Mouse (Mus musculus): ENCODE measurements around the gene Ugt1a1.

Ugt1a1 gene

DNA sequence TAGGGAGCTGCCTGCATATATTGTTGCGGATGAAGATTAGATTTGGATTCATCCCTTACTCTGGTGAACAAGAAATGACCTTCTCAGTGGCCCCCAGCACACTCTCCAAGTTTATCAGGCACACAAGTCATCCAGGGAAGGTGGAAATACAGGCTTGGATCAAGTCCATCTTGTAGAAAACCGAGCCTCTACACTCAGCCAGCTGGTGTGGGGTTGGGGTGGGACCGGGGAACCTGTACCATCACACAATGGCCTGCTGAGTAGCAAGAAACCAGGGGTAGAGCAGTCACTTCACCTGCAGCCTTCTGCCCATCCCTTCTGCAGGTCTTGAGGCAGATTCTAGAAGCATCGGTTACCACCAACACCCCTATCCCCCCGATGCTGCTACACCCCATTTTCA lies 22.9 kb downstream of the Ugt1a1 start:
- DNase-seq (ENCODE audit: low spot score in 2 of 2), result no peak

DNA sequence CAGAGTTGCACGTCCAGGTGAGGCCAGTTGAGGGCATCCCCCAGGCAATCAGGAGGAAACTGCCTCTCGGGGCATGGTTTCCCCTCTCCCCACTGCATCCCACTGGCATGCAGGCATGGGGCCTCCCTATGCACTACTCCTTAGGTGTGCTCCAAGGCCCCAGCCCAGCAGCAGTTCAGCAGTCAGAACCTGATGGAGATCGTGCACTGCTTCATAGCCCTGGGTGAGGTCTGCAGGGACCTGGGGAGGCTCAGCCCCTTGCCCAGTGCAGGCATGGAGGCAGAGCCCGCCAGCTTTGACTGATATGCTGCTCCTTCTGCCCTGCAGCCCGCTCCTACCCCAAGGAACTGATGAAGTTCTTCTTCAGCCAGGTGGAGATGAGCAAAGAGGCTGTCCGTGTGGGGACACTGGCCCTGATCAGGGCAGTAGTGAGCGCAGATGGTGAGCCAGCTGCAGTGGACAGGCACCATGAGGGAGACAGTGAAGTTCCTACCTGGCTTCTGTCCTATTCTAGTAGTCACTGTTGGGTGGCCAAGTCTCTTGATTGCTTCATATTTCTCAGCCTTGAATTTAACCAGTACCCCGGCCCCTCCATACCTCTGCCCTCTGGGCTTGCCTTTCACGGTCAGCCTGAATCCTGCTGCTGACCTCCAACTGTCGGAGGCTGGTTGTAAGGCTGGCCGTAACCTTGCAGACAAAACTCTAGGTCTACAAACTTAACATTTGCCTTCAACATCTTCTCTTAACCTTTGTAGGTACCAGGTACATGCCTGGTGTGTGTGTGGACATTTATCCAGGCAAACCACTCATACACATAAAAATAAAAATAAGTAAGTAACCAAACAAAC lies 23.5 kb downstream of the Ugt1a1 start:
- no peak for DNase-seq (ENCODE audit: low spot score in 2 of 2)

DNA sequence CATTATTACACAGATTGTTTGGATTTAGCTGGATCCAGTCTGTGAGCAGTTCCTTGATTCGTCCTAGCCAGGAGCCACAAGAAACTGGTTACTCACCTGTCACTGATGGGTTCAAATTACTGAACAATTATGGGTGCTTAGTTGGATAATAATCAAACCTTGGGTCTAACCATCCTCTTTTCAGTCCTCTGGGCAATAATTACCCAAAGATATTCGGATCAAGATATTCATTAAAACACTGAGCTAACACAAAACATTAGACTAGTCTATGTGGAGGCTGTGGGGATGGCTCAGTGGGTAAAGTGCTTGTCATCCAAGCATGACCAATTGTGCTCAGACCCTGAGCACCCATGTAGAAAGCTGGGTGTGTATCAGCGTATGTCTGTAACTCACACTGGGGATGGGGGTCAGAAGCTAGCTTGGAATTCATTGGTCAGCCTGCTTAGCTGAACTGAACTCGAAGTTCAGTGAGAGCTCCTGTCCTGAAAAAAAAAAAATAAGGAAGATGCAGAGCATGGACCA lies 24.2 kb downstream of the Ugt1a1 start:
- no peak for DNase-seq (ENCODE audit: low spot score in 2 of 2)

- DNase-seq (ENCODE audit: low spot score in 2 of 2), result no peak
Measured at GRCm38 (mm10) chr1:88237311-88237710, 25.6 kb downstream of the Ugt1a1 start.

DNA sequence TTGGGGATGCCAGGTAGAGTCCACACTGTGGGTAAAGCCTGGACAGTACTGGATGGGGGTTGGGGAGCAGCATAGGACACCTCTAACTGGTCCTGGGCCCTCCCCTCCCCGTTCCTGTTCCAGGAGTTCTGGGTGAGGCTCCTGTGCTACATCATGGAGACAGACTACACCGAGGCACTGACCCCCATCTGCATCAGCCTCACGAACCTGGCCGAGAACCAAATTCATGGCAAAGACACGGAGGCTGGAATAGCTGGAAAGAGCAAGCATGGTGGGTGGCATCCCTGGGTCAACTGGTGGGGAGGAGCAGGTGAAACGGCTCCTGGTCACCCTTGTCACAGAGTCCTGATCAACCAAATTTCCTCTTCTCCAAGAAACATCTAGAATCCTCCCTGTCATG lies 27.0 kb downstream of the Ugt1a1 start:
- no peak for DNase-seq (ENCODE audit: low spot score in 2 of 2)

DNA sequence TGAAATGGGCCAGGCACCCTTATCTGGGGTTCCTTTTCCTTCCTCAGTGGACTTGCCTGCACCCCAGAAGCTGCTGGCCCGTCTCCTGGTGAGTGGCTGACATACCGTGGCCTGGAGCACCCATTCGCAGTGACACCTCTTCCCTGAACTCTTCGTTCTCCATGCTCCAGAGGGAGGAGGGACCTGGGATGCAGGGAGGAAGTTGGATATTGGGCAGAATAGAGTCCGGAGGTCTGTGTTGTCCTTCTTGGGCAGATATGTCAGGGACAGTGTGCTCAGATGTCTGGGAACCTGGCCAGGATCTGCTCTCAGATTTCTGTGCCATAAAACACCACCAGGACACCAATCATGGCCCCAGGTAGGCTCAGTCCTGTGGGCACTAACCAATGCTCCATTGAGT lies 28.3 kb downstream of the Ugt1a1 start:
- DNase-seq (ENCODE audit: low spot score in 2 of 2), result no peak

DNA sequence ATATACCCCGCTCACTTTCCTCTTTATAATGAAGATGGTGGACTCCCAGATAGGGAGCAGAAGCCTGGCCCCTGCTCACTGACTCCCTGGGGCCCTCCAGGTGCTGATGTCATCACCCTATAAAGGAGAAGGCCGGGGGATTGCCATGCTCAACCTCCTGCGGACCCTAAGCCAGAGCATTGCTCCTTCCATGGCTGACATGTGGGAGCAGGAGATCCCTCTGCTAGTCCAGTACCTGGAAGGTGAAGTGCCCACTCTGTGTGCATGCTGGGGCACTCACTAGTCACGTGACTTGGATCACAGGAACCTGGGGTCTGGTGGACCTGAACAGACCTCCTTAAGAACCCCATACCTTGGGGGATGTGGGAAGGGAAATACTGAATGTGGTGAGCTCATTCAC lies 28.8 kb downstream of the Ugt1a1 start:
- no peak for DNase-seq (ENCODE audit: low spot score in 2 of 2)

GRCm38 (mm10) chr1:88243861-88244260 lies 32.1 kb downstream of the Ugt1a1 start:
- DNase-seq (ENCODE audit: low spot score in 2 of 2), result no peak

GRCm38 (mm10) chr1:88245881-88246280 lies 34.1 kb downstream of the Ugt1a1 start:
- DNase-seq (ENCODE audit: low spot score in 2 of 2), result no peak

DNA sequence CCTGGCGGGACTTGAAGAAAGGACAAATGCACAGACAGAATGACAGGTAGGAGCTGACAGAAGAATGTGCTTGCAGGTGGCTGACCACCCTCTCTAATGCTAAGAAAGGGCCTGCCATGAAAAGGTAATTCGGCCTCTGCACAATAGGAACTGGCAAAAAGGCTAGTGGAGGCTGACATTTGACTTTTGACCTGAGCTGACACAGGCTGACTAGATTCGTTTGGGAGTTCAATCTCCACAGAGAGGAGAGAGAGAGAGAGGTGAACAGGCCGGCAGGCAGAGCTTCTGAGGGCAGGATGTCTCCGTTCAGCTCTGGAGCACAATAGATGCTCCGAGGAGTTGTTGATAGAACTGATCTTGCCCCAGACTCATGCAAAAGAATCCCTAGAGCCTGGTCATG lies 34.6 kb downstream of the Ugt1a1 start:
- DNase-seq (ENCODE audit: low spot score in 2 of 2), result no peak

GRCm38 (mm10) chr1:88247660-88248059 lies 35.9 kb downstream of the Ugt1a1 start:
- no peak for DNase-seq (ENCODE audit: low spot score in 2 of 2)

DNA sequence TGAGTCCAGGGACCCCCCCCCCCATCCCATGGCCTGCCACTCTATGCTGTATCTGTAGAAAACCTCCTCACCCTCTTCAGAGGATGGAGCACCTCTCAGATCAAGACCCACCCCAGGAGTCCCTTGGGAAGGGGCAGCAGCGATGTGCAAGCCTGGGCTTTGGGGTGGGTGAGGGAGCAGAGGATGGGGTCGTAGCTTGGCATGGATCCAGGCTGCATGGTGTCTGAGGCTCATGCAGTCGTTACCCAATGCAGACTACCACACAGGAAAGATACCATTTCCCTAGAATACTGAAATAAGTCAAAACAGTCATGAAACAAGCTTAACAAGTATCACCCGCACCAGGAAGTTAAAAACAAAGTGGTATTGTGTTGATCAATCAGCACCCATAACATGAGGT lies 36.9 kb downstream of the Ugt1a1 start:
- no peak for DNase-seq (ENCODE audit: low spot score in 2 of 2)

DNA sequence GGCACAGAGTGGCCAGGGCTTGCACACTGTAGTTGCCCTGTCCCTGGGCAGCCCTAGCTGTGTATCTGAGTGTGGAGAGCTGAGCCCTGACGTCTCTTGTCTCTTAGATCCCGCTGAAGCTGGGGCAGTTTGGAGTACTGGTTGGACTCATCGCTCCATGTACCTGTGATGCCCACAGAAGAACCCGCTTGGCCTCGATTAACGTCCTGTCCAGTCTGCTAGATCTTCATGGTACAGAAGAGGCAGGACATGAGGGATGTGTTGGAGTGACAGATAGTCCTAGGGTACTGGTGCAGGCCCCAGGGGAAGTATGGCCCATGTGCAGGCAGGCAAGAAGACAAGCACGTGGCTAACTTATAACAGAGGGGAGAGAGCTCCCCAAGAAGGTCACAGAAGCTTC lies 37.8 kb downstream of the Ugt1a1 start:
- no peak for DNase-seq (ENCODE audit: low spot score in 2 of 2)

GRCm38 (mm10) chr1:88250023-88250422 lies 38.3 kb downstream of the Ugt1a1 start:
- DNase-seq (ENCODE audit: low spot score in 2 of 2), result no peak

DNA sequence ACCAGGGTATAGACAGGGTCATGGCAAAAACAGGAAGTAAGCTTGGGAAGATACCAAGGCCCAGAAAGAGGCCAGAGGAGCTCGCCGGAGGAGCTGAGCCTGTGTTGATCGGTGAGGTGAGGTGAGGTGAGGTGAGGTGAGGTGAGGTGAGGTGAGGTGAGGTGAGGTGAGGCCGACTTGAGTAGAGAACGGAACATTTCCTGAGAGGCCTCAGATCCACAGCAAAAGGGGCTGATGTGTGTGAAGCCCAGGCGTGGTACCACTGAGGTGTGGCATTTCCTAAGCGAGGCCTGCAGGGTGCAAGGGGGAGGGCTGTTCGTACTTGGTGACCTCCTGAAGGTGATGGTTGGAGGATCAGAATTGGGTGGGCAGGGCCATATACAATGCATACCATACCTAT lies 41.3 kb downstream of the Ugt1a1 start:
- no peak for DNase-seq (ENCODE audit: low spot score in 2 of 2)

DNA sequence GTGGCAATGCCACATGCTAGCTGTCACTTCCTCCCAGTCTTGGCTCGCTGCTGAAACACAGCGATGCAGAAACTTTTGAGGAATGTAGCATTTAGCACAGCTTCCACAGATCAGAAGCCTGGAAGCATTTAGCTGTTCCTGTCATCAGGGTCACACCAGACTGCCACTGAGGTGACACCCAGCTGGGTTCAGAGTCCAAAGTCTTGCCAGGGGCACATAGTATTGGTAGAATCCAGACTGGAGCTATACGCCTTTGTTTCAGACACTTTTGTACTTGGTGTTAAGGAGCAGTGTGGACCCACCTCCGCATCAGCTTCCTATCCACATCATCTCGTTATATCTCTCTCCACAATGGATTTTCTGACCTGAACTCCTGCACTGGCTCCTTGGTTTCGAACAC lies 41.8 kb downstream of the Ugt1a1 start:
- no peak for DNase-seq (ENCODE audit: low spot score in 2 of 2)

- no peak for DNase-seq (ENCODE audit: low spot score in 2 of 2)
Measured at GRCm38 (mm10) chr1:88254793-88255465, 43.2 kb downstream of the Ugt1a1 start.

GRCm38 (mm10) chr1:88255466-88255857 lies 43.7 kb downstream of the Ugt1a1 start:
- DNase-seq (ENCODE audit: low spot score in 2 of 2), result no peak

GRCm38 (mm10) chr1:88255989-88256754 lies 44.4 kb downstream of the Ugt1a1 start:
- no peak for DNase-seq (ENCODE audit: low spot score in 2 of 2)

DNA sequence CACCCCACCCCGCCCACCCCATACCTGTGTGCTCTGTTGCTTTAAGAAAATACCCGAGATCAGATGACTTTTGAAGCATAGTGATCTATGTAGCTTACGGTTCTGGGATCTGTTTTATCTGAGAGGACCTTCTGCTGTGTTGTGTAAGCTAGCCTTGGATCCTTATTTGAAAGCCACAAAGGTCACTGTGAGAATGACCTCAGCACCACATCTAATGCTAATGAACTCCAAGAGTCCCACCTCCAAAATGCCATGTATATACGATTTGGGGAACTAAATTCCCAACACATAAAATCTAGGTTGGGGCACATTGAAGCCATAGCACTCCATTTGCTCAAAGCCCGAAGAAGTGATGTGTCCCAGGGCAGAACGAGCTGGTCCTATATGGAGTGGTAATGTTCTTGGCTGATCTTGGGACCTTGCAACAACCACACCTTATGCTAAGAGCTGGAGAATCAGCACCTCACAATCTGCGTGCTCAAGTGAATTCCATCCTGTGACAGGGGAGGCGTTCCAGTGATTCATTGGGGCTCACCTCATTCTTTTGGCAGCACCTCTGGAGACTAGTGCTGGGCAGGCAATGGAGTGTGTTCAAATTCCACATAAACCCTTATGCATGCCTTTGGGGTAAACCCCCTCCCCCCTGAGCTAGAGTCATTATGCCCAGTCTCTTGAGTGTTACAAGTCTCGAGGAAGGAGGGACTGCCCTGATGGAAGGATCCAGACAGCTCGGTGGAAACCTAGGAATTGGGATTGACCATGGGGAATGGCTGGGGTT lies 45.3 kb downstream of the Ugt1a1 start:
- no peak for DNase-seq (ENCODE audit: low spot score in 2 of 2)

GRCm38 (mm10) chr1:88257681-88258080 lies 45.9 kb downstream of the Ugt1a1 start:
- DNase-seq (ENCODE audit: low spot score in 2 of 2), result no peak

GRCm38 (mm10) chr1:88258361-88258760 lies 46.6 kb downstream of the Ugt1a1 start:
- no peak for DNase-seq (ENCODE audit: low spot score in 2 of 2)

Measured in frontal cortex, postnatal 36 days (tissue).